Mouse (Mus musculus) R1 (cell line): ENCODE measurements around the gene Ttc21a.

Experiments used
- DNase-seq: peaks from one replicate; pipeline ENCODE4 v3.0.0-alpha.2; 2018; ENCODE audit warnings: low read depth, low spot score

The Ttc21a gene

DNA sequence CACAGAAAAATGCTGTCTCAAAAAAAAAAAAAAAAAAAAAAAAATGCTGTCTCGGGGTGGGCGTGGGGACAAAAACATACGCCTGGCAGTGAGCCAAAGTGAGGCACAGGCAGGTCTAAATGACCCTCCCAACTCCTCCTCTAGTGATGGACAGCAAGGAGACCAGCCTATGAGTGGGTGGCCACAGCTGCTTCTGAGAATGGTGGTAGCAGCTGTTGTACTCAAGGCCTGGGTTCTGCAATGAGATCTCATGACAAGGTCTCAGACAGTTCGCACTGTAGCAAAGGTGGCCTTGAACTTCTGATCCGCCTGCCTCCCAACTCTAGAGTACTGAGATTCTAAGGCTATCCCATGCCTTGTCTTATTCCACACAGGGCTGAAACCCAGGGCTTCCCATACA lies 4.0 kb downstream of the Ttc21a start:
- DNase-seq = no peak

DNA sequence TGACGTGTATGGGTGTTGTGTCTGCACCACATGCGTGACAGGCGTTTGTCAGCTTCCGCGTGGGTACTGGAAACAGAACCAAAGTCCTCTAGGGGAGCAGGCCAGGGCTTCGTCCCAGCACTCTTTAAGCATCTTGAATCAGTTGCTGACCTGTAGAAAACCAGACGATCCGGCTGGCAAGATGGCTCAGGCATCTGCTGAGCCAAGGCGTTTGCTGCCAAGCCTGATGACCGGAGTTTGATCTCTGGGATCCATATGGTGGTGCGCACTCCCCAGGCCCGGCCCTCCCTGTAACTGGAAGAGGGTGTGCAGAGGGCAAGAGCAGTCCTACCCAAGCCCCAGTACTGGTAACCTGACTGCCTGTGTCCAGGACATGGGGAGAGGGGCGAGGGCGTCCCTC lies 4.5 kb downstream of the Ttc21a start:
- no peak for DNase-seq

DNA sequence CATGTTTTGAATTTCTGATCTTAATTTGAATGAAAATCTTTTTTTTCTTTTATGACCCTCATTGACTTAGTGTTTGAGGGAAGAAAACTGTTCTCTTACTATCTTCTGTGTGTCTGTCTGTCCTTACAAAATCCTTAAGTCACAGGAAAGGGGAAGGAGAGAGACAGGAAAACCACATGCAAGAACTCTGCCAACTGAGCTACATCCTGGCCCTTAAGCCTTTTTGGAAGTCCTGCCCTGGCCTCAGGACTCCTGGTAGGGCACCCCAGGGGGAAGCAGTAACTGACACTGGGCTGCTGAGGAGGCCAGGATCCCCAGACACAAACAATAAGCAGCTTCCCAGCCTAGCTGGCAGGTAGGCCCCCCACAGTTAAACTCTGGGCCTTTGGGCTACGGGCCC lies 5.9 kb downstream of the Ttc21a start:
- DNase-seq = no peak

DNA sequence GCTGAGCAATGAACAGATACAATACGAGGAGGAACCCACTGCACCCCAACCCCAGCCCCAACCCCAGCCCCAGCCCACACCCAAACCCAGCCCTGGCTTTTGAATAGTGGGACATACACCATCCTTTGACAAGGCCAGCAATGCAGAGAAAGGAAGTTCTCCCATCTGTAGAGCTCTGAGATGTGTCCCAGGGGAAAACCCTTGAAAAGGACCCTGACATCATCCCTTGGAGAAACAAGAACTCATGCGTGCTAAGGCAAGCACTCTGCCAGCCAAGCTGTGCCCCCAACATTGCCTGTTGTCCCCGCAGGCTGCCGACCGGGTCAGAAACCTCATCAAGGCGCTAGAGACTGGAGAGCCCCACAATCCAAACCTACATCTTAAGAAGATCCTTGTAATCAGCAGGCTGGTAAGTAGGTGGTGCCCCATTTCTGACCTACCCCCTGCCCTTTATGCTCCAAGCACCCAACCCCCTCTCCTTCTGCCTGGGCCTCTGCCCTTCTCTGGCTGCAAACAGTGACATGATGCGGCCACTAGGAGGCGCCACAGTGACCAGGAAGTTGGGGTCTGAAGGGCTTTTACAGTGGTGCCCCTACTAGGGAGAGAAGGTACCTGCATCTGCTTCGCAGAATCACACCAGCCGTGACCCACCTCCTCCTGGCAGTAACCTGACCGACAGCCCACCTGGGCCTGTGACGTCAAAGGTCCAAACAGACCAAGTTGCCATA lies 7.9 kb downstream of the Ttc21a start:
- DNase-seq = peak; percentile 80

DNA sequence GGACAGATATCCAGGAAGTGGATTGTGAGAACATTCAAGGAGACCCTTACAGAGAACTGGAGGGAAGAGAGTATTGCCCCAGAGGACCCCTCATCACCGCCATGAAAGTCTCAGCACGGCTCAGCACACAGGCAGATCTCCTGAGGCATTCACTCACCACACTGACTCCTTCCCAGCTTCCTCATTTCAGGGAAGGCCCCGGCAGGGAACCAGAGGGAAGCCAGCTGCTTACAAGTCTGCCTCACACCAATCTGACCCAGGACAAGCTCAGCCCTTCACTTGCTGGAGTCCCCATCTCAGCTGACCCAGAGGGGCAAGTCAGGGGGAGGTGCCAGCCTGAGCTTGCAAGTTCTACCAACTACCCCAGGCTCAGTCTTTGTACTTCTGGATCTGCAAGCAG lies 11.4 kb downstream of the Ttc21a start:
- DNase-seq = no peak

DNA sequence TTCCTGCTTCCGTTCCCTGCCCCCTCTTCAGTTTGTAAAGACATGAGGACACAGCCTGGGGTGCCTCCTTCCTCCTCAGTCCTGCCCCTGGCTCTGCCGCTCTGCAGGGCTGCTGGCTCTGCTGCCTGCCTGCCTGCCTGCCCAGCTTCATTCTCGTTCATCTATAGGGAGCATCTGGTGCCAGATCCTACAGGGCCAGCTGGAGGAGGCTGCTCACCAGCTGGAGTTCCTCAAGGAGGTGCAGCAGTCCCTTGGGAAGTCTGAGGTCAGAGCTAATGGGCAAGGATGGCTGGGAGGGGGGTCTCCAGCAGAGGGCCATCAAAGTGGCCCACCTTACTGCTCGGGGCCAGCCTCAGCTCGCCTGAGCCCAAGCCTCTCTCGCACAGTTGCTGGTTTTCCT lies 13.0 kb downstream of the Ttc21a start:
- DNase-seq = no peak

DNA sequence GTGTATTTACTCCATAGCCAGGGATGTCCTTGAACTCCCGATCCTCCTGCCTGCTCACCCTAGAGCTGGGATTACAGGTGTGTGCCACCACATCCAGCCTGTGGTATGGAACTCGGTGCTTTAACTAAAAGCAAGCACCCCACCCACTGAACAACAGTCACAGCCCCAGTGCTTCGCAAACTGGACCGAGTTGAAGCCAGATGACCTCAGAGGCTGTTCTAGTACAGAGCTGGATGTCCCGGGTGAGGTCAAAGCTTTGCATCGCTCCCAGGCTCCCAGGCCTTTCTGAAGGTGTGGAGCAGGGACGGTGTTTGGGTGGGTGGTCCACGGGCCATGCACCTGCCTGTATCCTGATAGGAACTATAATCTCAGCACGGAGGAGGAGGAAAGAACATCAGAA lies 14.0 kb downstream of the Ttc21a start:
- no peak for DNase-seq

DNA sequence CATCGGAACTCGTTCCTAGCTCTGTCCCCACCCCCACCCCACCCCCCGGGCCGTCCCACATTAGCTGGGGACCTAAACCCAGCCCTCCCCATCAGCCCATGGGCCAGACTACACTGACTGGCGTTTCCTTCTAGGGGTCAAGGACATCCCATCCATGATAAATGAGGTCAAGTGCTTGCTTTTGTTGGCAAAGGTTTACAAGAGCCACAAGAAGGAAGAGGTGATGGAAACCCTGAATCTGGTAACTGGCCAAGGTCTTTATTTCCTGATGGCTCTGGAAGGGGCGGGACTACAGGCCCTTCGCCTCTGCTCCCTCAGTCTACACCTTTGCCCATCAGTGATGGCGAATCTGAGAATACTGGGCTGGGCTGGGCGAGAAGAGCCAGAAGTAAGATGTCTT lies 21.4 kb downstream of the Ttc21a start:
- DNase-seq = peak; percentile 37

DNA sequence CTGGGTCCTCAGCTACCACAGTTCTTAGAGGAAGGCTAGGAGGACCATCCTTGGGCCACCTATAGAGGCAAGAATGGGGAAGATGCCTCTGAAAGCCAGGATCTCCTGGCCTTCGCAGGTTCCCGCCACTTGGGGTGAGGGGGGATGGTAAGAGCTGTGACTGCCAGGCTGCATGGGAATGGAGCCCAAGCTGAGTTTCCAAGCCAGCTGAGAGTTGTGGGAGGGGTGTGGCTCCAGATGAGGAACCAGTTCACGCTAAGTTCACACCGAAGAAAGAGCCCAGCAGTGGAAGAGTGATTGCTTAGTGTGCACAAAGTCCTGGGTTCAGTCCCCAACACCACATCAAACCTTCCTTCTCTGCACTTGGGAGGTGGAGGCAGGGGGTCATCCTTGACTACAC lies 24.8 kb downstream of the Ttc21a start:
- DNase-seq = no peak

DNA sequence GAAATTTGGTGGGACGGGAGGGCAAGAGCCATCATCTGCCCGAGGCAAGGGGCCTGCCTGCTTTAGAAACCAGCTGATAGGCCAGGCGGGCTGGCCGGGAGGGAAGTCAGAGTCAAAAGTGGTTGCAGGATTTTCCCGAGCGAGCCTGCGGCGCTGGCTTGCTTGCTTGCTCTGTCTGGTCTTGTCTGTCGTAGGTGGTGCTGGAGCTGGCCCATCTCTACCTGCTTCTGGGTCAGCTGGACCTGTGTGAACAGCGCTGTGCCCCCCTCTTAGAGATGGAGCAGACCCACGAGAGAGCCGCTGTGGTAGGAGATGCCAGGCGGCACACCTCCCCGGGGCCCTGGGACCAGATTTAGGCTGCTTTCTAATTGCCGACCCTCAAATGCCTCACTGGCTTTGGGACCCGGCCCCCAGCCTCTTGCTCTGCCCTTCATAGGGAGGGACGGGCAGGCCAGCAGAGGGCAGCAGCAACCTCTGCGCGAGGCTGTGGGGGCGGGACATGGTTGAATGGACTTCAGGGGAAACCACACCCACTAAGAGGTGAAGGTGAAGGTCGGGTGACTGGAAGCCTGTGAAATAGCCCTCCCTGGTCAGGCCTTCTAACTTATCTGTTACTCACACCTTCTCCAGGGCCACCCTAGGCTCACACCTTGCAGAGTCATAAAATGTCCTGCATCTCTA lies 25.7 kb downstream of the Ttc21a start:
- DNase-seq = peak; percentile 88

DNA sequence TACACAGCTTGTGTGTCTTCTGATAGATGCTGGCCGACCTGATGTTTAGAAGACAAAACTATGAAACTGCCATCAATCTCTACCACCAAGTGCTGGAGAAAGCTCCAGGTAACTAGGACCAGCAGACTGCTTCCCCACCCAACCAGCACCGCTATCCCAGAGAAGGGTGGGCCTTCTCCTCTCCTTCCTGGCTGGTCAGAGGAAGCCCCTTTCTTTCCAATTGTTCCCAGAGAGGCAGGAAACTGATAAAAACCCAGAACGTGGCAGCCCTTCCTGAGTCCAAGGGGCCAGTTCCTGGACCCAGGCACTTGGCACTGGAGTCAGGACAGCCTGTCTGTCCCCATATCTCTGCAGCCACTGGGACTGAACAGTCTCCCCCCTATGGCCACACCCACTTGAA lies 26.8 kb downstream of the Ttc21a start:
- no peak for DNase-seq

DNA sequence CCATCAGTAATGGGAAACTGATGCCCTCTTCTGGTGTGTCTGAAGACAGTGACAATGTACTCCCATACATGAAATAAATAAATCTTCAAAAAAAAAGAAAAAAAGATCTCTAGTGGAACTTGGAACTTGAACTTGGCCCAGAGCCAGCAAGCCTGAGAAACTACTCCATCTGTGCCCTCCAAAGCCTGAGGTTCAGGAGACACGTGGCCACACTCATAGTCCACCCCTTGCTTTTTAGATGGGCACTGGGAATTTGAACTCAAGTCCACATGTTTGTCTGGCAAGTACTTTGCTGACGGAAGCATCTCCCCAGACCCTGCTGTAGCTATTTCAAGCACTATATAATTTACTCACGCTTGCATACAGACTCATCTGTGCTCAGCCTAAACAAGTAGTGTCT lies 27.8 kb downstream of the Ttc21a start:
- no peak for DNase-seq

DNA sequence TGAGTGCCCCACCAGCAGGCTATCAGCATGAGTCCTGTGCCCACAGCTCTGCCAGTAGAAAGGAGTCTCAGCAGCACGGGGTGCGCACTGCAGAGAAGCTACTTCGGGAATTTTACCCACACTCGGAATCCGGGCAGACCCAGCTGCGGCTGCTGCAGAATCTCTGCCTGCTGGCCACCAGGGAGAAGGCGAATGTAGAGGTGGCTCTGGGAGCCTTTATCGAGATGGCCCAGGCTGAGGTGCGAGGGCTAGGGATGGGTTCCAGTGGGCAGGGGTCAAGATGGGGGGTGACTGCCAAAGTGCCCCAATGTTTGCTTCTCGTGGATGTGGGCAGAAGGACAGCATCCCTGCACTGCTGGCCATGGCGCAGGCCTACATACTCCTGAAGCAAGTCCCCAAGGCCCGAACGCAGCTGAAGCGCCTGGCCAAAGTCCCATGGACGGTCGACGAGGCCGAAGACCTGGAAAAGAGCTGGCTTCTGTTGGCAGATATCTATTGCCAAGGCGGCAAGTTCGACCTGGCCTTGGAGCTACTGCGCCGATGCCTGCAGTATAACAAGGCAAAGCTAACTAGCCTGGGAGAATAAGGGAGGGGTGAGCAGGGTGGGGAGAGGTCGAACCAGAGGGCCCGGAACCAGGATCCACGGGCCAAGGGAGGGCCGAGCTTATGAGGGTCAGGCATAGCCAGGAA lies 29.0 kb downstream of the Ttc21a start:
- DNase-seq = no peak

DNA sequence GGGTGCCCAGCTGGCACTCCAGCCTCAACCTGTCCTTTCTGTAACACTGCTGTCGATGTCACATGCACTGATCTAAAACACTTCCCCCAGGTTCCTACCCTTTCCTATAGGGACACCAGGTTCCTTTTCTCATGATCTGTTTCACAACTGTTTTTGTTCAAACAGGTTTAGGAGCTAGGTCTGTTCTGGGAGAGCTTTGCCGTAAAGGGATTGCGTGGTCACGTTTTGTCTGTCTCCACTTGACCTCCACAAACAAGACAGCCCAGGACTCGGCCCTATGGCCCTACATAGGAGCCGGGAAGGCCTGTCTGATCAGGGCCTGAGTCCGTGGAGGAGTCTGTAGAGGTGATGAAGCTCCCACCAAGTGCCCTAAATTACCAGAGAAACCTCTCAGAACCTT lies 32.4 kb downstream of the Ttc21a start:
- no peak for DNase-seq

DNA sequence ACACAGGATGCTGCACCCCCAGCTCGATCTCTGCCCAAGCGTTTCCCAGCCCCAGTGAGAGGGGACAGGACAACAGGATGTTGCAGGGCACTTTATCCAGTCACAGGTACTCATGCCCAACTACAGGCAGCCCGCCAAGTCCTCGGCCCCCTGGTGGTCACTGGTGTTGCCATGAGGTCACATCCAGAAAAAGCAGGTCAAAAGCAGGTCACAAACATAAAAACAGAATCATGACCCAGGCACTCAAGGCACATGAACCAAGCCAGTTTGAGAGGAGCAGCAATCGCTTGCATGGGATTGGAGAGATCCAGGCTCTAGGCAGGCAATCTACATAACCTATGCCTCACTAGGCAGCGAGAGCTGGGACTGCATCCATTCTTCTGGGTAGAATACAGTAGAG lies 32.8 kb downstream of the Ttc21a start:
- peak; percentile 59 for DNase-seq

DNA sequence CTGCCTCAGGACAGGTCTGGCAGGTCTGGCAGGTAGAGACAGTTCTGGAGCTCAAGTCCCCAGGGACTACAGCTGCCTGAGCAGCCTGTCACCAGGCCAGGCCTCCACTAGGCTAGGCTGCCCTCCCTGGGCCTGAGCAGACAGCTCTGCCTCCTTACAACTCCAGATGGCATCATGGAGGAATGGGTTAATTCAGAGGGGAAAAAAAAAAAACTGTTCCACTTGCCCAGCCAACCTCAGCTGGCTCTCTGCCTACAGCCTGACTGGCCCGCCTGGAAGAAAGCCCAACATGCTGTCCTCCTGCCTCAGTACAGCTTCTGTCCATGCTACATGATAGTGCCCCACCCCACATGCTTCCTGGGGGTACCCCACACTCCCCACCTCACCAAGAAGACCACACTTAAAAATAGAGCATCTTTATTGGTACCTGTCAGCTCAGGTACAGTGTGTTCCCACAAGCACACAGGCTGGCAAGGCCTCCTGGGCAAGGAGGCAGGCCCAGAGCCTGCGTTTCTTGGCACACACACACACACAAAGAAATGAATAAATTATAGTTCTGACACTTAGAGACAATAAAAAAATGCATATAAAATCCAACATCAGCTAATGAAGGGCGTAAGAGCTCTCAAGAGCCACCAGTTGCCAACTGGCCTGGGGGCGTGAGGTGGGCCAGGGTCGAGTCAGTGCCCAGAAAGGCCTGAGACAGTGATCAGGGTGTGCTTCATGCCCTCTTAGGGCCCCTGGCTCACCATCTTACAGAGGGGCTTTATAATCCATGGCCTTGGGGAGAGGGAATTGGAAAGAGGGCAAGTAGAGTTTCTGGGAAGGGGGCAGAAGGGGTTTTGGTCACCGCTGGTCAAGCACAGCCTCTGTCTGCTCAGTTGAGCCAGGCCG lies 33.6 kb downstream of the Ttc21a start:
- DNase-seq = no peak

DNA sequence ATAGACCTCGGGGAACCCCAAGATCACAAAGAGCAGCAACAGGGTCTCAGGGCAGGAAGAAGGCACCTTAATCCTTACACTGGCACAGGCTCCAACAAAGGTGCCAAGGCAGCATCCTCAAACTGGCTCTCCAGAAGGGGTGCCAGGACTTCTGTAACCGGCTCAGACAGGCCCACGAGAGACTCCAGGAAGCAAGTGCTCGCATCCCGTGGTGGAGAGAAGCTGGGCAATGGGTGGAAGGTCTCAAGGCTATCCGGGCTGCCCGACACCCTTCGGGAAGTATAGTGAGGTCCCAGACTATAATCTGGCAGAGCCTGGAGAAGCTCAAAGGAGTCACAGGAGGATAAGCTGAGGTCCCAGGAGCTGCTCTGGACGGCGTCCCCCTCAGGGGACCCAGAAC lies 34.8 kb downstream of the Ttc21a start:
- no peak for DNase-seq

DNA sequence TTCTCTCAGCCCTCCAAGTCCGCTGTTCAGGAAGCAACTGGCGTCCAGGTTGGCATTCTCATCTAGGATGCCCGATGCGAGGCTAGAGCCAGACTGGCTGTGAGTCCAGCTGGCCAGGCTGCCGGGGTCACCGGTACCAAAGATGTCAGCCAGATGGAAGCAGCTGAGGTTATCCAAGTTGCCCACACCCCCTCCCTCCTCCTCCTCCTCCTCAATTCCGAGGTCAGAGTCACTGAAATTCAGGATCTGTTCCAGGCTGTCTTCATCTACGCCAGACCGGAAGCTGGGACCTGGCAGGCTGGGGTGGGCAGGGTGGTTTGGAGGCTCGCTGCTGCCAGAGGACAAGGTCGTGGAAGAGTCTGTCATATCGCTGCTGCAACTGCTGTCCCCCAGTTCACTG lies 35.2 kb downstream of the Ttc21a start:
- no peak for DNase-seq

DNA sequence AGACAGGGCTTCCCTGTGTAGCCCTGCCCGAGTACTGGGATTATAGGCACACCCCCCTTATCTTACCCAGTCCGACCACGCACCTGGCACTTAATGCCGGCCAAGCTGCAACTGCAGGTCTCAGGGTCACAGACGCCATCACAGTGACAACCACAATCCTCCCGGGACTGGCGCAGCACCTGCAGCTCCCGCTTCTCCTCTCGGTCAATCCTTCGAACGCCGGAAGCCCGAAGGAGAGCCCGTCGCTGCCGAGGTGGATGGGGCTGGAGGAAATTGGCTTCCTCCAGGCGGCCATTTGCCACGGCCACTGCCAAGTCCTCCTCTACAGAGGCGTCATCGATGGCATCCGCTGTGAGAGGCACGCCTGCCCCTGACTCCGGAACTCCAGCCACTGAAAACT lies 35.9 kb downstream of the Ttc21a start:
- DNase-seq = no peak

DNA sequence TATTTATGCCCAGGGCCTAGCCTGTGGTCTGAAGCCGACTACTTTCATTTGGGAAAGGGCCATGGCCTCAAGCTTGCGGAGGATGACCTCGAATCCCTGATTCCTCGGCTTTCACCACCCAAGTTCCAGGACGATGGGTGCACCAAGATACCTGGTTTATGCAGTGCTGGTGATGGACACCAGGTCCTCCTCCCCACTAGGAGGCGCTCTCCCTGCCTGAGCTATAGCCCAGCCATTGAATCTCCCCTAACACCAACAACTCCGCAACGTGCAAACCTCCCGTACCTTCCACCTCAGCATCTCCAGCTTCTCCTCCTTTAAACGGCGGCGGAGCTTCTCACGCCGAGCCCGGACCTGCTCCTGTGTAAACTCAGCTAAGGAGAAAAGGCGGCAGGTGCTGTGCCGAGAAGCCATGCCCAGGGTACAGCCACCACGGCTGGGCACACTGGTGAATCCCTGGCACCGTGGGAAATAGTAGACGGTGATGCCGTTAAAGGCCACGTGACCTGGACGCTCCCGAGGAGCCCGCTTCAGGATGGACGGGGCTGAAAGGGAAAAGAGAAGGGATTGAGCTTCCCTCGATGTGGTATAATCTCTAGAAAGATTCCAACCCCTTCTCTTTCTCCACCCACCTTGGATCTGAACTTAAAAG lies 36.6 kb downstream of the Ttc21a start:
- DNase-seq = peak; percentile 93

DNA sequence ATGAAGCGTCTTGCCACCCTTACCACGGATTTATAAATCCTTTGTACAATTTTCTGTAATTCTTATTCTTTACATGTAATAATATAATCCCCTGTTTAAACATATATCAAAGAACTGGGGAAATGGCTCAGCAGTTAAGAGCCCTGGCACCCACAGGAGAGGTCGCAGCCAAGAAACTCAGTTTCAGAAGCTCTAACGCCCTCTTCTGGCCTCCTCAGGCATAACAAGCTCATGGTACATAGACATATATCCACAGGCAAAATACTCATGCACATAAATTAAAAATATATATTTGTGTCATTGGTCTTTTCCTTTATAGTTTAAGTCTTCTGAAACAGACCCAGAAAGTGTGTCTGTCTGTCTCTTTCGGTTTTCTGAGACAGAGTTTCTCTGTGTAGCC lies 37.2 kb downstream of the Ttc21a start:
- DNase-seq = peak; percentile 72
